Mouse (Mus musculus): Measurements from ENCODE around the gene Skint3. TPM values are rescaled to one million over a fixed set of nuclear protein-coding genes. Genes with fewer than 3 reads are reported as not detected.

The Skint3 gene
- total and polyA plus RNA-seq, 3 experiments = not detected

Other genes with a start within 250 kb of the Skint3 start
- gene Skint1, start 226.0 kb upstream of the Skint3 start, total RNA-seq (2012; rRNA removed) = not detected in 2 replicates
- not detected for gene Skint1, start 226.0 kb upstream of the Skint3 start, polyA plus RNA-seq (2012; ENCODE audit: insufficient read depth in 1 of 2, insufficient read length in 2 of 2, low read depth in 1 of 2, low replicate concordance in 2 of 2, missing spikeins in 1 of 2)
- not detected in 2 replicates for gene Skint4, start 160.2 kb upstream of the Skint3 start, total RNA-seq (2012; rRNA removed)
- gene Skint4, start 160.2 kb upstream of the Skint3 start, polyA plus RNA-seq (2012; ENCODE audit: insufficient read depth in 1 of 2, insufficient read length in 2 of 2, low read depth in 1 of 2, low replicate concordance in 2 of 2, missing spikeins in 1 of 2) = not detected
- gene Skint9, start 201.7 kb downstream of the Skint3 start, total RNA-seq (2012; rRNA removed) = not detected in 2 replicates
- not detected for gene Skint9, start 201.7 kb downstream of the Skint3 start, polyA plus RNA-seq (2012; ENCODE audit: insufficient read depth in 1 of 2, insufficient read length in 2 of 2, low read depth in 1 of 2, low replicate concordance in 2 of 2, missing spikeins in 1 of 2)

Data from MEL (cell line).